Mouse (Mus musculus) cerebellum, postnatal 4 days (tissue): ENCODE data around the gene Numb.

Source experiments
- DNase-seq, 2 experiments: peaks; one replicate each; pipeline ENCODE4 v3.0.0; 2022; ENCODE audit warnings: low spot score in 2 of 2, mixed read lengths in 1 of 2

Numb gene

DNA sequence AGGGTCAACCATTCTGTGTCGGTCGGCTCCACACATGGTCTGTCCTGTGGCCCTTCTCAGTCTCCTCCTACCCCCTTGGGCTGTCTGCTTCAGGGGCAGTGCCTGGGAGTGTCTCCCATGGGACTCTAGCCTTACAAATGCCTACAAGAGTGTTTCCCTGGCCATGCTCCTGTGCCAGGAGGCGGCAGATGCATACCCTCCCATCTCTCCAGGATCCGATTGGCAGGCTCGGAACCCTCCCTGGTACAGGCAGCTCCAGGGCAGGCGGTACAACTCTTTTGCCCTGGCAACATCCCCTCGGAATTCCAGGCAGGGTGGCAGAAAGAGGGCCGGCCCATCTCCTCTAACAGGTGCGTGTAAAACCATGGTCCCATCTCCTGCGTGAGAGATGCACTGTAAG is 139.1 kb downstream of the Numb start:
- DNase-seq: no peak

DNA sequence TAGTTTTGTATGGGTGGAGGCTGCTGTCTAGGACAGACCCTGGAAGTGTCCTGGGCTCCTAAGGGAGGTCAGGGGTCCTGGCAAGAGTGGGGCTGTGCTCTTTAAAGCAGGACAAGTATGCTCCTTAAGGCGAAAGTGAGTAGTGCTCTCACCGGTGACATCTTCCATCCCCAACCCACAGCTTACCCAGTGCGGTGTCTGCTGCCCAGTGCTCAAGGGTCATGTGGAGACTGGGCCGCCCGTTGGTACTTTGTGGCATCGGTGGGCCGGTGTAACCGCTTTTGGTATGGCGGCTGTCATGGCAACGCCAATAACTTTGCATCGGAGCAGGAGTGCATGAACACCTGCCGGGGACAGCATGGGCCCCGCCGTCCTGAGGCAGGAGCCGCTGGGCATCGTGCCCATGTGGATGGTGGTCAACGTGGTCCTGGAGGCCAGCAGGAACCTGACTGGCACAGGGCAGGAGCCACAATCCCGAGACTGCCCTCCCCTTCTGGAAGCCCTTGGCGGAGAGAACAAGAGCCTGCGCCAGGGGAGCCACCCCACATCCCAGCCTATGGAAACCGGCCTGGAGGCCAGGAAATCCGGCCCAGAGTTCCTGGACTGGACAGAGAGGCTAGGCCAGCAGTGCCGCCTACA is 140.0 kb downstream of the Numb start:
- DNase-seq: peak in 1 of 2 experiments; percentile 77

DNA sequence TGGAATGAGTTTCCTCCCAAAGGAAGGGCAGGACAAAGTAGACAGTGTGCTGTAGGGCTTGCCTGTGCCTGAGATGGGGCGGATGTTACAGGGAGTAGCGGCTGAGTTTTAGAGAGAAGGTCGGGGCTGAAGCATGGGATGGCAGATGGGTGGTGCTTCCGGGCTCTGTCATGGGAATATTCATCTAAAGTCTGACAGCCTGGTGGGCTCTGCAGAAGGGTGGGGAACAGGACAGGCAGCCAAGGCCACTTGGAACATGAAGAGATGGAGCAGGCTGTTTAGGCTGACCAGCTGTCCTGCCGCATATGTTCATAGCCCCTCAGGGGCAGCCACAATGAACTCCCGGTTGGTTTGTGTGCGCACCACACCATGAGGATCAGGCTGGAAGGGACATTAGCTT is 140.5 kb downstream of the Numb start:
- peak in 1 of 2 experiments; percentile 63 for DNase-seq

DNA sequence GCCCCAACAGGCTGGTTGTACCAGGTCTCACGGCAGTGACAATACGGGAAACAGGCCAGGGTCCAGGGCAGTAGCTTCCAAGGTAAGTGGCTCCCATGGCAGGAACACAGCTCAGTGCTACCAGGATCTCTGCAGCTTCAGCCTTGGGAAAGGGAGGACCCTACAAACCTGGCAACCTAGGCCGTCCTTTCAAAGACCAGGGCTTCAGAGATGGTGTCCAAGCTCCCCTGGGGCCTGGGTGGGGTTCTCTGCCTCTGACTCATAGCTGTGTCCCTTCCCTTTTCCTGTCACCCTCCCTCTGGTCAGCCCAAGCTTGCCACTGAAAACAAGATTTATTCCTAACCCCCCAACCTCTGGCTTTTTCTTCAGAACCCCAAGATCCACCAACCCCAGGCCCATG is 141.6 kb downstream of the Numb start:
- no peak for DNase-seq

DNA sequence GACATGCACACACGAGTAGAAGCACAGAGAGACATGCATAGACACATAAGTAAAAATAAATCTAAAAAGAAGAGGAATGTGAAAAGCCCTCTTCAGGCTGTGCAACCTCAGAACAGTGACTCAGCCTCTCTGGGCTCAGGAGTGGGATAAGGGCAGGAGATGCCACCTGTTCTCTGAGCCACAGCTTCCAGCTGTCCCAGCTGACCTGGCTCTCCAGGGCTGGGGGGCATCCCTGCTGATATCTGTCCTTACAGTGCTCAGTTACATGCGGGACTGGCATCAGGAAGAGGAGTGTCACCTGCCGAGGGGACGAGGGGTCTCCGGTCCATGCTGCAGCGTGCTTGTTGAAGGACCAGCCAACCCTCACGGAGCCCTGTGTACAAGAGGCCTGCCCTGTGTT is 145.0 kb downstream of the Numb start:
- no peak for DNase-seq

DNA sequence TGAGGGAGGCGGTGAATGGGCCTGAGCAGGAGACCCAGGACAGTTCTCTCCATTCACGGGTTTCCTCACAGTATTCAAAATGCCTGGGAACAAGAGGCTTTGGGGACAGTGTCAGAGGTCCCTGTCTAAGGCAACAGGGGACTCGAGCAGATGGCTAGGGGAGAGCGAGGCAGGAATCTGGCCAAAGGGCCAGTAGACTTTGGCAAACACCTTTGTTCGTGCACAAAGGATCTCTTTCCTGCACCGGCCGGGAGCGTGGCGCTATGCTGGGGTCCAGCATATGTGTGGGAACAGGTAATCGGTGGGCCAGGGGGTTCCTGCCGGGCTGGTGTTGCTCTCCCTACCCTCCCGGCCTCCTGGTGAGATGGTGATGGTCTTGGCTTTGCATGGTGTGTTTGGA is 146.1 kb downstream of the Numb start:
- DNase-seq: no peak

DNA sequence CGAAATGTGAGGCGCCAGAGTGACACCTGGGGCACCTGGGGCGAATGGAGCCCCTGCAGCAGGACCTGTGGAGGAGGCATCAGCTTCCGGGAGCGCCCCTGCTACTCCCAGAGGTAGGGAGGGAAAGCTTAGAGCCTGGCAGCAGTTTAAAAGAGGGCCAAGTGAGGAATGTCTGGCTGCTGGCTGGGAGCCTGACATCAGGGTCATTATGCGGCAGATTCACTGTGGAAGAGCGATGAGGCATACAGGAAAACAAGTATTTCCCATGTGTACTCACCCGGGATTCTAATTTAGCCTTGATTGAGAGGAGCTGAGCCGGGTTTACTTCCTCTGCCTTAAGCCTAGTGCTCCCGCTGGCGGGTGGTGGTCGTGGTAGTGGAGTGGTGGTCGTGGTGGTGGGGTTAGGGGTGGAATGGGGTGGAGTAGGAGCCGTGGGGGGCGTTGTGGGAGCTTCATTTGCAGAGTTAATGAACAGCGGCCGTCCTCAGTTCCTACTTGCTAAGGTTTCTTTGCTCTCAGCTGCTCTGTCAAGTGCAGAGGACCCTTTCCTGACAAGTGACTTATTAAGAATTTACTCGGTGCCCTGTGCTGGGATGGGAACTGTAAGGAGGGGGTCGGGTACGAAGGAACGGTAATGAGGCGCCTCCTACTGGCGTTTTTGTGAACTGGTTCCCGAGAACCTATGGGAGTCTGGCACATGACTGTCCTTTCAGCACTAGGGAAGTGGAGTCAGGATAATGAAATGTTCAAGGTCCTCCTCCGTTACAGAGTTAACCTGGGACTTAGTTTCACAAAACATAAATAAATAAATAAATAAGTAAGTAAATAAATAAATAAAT is 151.1 kb downstream of the Numb start:
- peak in 1 of 2 experiments; percentile 75 for DNase-seq

DNA sequence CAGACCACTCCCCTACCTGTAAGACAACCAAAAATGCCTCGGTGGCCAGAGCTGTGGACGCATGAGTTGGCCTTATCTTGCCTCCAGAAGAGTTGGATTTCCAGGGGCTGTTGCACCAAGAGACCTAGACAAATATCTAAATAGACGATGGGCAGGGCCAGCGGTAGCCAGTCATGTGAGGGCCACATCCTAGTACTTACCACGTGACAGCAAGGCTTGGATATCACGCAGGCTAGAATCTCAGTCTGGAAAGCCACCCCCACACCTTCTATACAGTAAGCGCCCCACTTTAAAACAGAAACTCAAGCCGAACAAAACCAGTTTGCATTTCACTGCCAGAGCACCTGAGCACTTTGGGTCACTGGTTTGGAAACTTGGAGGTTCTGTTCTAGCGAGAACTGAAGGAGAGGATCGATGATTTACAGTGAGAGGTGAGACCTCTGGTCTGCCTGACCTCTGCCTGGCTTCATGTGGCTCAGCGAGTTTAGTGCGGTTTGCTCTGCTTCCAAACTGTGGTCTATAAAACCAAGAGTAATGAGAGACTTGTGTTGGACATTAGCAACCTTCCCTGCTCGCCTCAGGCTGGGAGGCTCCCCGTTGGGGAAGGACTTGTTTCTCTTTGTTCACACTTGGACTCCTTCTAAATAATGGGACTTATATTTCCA is 153.4 kb downstream of the Numb start:
- DNase-seq: no peak

DNA sequence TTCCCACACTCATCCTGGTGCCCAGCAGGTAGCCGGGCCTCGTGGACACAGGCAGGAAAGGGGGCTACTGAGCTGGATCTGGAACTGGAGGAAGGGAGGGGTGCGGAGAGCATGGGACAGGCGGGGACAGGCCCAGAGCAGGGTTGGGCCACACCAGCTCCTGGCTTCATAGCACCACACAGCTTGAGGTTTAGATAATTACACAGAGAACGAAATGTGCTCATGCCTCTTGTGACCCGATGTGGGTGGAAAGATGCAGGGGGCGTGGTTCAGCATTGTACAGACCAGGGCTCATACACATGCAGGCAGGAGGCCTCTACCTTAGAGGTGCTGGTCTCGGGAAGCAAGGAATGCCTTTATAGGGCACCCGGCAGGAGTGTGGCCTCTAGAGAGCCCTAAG is 153.9 kb downstream of the Numb start:
- DNase-seq: no peak

DNA sequence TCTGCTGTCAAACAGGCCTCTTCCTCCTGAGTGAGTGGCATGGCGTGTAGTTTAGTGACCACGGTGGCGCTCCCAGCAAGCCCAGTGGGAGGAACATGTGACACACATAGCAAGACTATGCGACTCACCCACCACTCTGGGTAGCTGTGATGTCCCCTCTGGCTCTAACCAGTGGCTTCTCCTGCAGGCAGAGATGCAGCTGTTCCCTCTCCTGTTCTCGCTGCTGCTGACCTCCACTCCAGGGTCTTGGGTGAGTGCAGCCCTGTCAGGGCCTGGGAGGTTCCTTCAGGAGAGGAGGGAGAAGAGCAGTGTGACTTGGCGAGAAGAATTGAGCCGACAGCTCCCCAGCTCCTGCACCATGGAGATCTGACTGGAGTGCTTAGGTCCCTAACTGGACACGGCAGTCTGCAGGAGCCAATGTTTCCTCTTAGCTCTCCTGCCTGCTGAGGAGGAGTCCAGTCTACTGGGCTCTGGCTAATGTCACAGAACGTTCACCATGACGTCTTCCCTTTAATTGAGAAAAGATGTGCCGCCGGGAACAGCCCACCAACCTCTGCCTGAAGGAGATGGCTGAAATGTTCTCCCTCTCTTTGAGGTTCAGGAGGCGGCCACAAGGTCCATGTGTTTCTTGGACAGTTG is 155.7 kb downstream of the Numb start:
- no peak for DNase-seq

DNA sequence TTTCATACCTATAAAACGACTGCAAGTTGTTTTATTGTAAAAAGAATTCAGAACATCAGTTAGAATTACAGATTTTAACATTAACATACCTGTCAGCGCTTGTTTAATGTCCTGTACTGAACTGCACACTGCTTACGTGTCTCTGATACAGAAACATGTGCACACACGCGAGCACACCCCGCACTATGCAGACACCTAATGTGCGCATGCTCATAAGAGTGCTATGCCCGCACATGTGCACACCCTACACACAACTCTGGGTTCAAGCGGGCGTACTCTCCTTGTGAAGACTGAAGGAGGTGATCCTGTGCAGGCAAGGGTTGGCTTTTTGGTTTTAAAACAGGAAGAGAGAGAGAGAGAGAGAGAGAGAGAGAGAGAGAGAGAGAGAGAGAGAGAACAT is 157.2 kb downstream of the Numb start:
- DNase-seq: no peak

DNA sequence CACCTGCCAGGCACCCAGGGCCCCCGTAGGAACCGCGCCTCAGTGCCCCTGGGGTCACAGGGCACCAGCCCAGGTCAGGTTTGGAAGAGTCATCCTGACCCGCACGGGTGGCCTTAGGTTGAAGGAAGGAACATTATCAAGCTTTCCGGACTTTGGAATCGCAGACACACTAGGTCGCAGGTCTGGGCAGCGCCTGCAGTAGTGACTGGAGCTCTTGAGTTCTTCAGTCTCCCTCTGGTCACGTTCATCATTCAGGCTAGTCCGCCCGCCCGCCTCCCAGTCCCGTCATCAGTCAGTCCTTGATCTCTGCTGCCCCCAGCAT is 157.7 kb downstream of the Numb start:
- DNase-seq: no peak

DNA sequence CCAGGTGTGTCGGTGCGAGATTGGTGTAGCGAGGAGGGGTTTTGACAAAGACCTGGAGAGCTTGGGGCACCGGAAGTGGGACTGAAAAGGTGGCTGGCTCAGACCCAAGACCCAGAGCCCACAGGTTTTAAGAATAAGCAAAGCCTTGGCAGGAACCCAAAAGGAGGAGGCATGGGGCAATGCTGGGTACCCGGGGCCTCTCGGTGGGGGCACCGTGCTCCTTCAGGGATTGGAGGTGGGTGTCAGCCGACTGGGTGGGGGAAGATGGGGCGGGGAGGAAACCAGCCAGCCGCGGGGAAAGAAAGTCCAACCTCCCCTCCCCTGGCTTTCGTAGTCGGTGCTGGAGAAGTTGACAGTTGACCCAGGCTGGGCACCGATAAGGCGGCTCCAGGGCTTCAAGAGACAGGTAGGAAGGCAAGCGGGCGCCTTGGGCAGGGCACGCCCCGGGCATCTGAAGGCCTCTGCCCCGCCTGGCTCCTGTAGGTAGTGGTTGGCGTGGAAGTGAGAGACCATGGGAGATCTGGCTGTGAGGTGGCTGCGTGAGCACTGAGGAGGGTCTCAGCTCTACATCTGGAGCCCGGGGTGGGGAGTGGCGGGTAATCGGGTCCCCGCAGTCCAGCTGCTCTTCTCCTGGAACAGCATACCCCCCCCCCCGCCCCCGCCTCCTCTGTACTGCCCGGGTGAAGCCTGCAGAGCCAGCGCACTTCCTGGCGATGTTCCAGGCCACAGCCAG is 158.3 kb downstream of the Numb start, which contains the start of gene Papln:
Papln (plus strand) TSS at position 324 of the 733 bp plus-strand sequence.
- DNase-seq: no peak

DNA sequence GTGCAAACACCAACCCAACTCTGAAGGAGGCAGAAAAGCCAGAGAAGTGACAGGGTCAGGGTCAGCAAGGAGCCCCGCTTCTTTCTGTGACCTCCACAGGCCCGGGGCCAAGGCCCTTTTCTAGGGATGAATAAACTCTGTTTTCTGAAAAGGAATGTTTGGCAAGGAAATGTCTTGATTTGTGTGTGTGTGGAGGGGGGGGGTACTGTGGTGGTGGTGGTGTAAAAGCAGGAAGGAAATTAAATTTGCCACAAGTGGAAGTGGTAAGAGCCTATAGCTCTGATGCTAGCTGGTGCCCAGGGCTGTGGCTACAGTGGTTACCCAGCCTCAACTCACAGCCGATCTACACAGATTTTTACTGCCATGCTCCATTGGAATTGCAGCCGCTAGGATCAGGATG is 159.0 kb downstream of the Numb start:
- no peak for DNase-seq

DNA sequence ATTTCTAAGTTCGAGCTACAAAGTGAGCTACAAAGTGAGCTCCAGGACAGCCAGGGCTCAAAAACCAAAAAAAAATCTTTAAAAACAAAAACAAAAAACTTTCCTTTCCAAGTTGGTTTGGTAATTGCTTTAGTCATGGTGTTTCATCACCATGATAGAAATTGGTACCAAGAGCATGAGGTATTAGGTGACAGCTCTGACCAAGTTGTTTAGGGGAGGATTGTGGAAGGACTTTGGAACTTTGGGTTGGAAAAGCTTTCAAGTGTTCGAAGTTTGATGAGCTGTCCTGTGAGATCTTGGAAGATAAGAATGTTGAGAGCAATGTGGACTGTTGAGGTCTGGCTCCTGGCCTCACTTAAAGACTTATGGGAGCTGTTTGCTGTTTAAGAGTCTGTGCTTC is 161.5 kb downstream of the Numb start:
- DNase-seq: no peak

DNA sequence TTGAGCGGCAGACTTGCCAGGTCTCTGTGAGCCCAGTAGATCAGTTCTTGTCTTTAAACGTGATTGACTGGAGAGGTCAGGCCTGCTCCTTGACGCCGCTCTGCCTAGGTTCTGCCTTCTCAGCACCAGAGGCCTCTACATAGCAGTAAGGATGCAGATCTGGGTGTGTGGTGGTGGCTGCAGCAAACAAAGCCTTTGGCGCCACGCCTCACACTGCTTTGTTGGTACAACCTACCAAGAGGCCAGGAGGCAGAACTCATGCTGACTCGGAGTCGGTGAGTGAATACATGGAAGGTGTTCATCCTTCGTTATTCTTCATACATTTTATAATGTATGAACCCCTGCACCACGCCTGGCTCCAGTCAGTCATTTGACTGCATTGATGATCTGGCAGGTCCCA is 163.0 kb downstream of the Numb start:
- DNase-seq: no peak

DNA sequence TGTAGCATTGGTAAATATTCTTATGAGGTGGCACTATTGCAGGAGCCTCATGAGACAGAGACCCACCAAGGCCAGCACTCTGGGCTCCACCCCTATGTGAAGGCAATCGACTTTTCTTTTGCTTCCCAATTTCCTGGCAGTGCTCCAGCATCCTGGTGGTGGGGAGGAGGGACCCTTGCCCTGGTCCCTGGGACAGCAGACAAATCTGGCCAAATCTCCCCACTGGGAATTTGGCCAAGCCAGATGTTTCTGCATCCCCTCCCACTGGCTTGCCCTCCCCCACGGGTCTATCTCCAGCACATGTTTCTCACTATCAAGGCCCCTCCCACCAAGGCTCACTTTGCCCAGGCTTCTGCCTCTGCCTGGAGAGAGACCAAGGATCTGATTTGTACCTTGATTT is 169.2 kb downstream of the Numb start:
- no peak for DNase-seq

DNA sequence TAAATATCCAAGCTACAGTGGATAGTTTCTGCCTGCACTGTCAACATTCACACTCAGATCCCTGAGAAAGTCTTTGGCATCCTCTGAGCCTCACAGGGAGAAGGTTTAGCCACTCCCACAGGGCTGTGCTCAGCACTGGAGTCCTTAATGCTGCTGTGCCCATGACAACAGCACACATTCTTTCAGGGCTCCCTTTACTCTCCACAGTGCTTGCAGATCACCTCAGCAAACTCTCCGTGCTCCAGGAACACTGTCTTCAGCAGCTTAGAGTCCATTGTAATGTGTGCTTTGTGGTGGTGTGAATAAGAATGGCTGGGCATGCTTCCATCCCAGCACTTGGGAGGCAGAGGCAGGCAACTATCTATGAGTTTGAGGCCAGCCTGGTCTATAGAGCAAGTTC is 172.5 kb downstream of the Numb start:
- DNase-seq: no peak
